Mouse (Mus musculus): ENCODE results near the gene Slc35g2. TPM values are rescaled to one million over a fixed set of nuclear protein-coding genes. Genes with fewer than 3 reads are reported as not detected.

Slc35g2 gene
- total RNA-seq, 2 experiments from 2014 or later, result 13.4 to 17.1 TPM

GRCm38 (mm10) chr9:100507581-100507980, 63.3 kb downstream of the Slc35g2 start:
- no peak for DNase-seq (ENCODE audit: low spot score in 2 of 2)
- intact Hi-C loops (cut with DNase I), result no loop called here

- intact Hi-C loops (cut with DNase I), result no loop called here
- DNase-seq (ENCODE audit: low spot score in 2 of 2), result no peak
Observed at GRCm38 (mm10) chr9:100506652-100507051, 64.2 kb downstream of the Slc35g2 start.

GRCm38 (mm10) chr9:100505498-100505897, 65.4 kb downstream of the Slc35g2 start:
- no peak for DNase-seq (ENCODE audit: low spot score in 2 of 2)
- intact Hi-C loops (cut with DNase I), result no loop called here

Other genes starting within 250 kb of the Slc35g2 start
- under 1 TPM; 0.26 to 0.66 TPM for gene Il20rb, start 84.3 kb downstream of the Slc35g2 start, total RNA-seq (2021)
- gene Nck1, start 25.0 kb downstream of the Slc35g2 start, total RNA-seq (2021), result 10 to 100 TPM; 31.5 to 35.5 TPM
- gene Stag1, start 26.7 kb upstream of the Slc35g2 start, total RNA-seq (2021), result 10 to 100 TPM; 33.4 to 34.3 TPM

All from left cerebral cortex, postnatal 14 days (tissue).